Mouse (Mus musculus) bone marrow, adult 2 months (tissue): ENCODE measurements around the gene Gm6812. TPM values are rescaled to one million over a fixed set of nuclear protein-coding genes. Genes with fewer than 3 reads are reported as not detected.
"Not testable (repeated sequence)": the region's sequence is repeated elsewhere in the genome, so short reads cannot be mapped to it uniquely, and the experiment has no call there.

Experiments used
- H3K27ac ChIP-seq: fragments of 200-500 bp; 2 replicates; pipeline ENCODE4 v1.5.1; 2012; ENCODE audit warnings: low read depth, mild to moderate bottlenecking, control low read depth, inconsistent platforms, low read length; ENCODE audit not compliant: control insufficient read depth, poor library complexity, insufficient read depth
- H3K4me1 ChIP-seq: fragments of 200-500 bp; 2 replicates; pipeline ENCODE4 v1.6.1; 2011; ENCODE audit warnings: low read length; ENCODE audit not compliant: control insufficient read depth, insufficient read depth
- H3K4me3 ChIP-seq: fragments of 200-500 bp; replicated peaks from 2 replicates; pipeline ENCODE3; 2011; ENCODE audit warnings: mild to moderate bottlenecking, low read depth, low read length, control low read depth; ENCODE audit not compliant: control insufficient read depth
- CTCF ChIP-seq: fragments of 200-500 bp; IDR thresholded peaks from 2 replicates; pipeline ENCODE4 v1.5.1; 2011; ENCODE audit warnings: low read length, control low read depth; ENCODE audit not compliant: control insufficient read depth, insufficient read depth
- POLR2A ChIP-seq: fragments of 200-500 bp; IDR thresholded peaks from 2 replicates; pipeline ENCODE4 v1.6.1; 2011; ENCODE audit warnings: low read depth, mild to moderate bottlenecking, control low read depth, low read length, borderline replicate concordance; ENCODE audit not compliant: control insufficient read depth
- WGBS: fragments of 180-500 bp; shearing (Covaris S2); methylation state at CpG from one replicate; pipeline ENCODE4 v1.1.7; 2018; 5-methylcytosine and 5-hydroxymethylcytosine counted together
- polyA plus RNA-seq: library from polyadenylated mRNA; stranded (reverse); fragments of >200 nt; gene quantifications from 2 replicates; pipeline ENCODE4 v1.2.4, GENCODE M21; 2011; ENCODE audit warnings: low replicate concordance; ENCODE audit not compliant: missing spikeins, insufficient read depth, insufficient read length

Gm6812 gene
- not detected in 2 replicates for polyA plus RNA-seq

DNA sequence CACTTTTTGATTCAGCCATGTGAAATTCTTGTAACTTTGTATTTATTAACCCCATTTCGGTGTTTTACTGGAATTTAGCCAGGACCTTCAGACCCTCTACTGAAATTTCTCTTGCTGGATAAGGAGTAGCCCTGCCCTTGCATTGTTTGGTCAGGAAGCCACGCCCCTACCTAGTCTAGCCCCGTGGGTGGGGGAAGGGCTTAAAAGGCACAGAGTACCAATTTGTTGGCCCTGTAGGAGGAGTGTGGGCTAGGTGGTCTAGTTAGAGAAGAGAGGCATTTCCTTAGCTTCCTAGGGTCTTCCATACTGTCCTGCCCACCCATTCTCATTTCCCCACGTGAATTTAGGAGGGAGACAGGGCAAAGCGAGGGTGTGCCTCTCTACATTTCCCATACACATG lies at the start of gene Gm6812:
TSS of gene Gm6812 (minus strand) at position 101 of the 400 bp plus-strand sequence.
- not testable (repeated sequence) for H3K4me1 ChIP-seq, H3K4me3 ChIP-seq, H3K27ac ChIP-seq
- 63% methylated on average over 5 of the region's 5 CpGs for WGBS

DNA sequence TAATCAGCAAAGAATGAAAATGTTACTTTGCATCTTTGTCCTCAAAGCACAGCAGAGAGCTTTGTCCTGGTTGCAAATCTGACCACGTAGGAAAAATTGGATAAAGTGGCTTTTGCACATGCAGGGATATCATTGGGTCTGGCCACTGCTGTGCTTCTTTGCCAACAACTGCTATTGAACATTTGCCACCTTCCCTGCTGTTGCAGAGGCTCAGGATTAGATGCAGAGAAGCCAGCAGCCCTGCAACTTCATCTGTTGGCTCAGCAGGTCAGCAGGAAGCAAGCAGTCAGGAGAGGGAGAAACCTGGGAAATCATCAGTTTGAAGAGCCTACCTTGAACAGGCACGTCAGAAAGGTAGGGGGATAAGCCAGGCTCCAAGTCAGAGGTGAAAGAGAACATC lies 27.7 kb downstream of the Gm6812 start:
- TF ChIP-seq POLR2A (no peak), CTCF (no peak)
- Histone ChIP-seq H3K4me3 (no peak overlapping the region), H3K4me1 (no peaks in the 10 kb centered on the region), H3K27ac (no peak overlapping the region)
- WGBS, result 60% methylated on average over 2 of the region's 2 CpGs

Other genes with a start within 250 kb of the Gm6812 start
- 21.9 and 27.0 TPM in 2 replicates for gene Fmr1, start 214.5 kb downstream of the Gm6812 start, polyA plus RNA-seq
- 2.0 TPM in 1 of 2 replicates, not detected in the other for gene Fmr1nb, start 131.2 kb downstream of the Gm6812 start, polyA plus RNA-seq
- not detected in 2 replicates for gene Gm14698, start 72.0 kb downstream of the Gm6812 start, polyA plus RNA-seq